Mouse (Mus musculus) embryonic facial prominence, embryonic 15.5 days (tissue): Measurements from ENCODE around the gene Slc13a5. TPM values are rescaled to one million over a fixed set of nuclear protein-coding genes. Genes with fewer than 3 reads are reported as not detected.

Experiments used
- ATAC-seq: fragments of 200-750 bp; cut with Nextera tagmentation; 2 replicates; pipeline ENCODE4 v1.8.0; 2017; ENCODE audit warnings: low read depth, moderate TSS enrichment; ENCODE audit not compliant: insufficient number of reproducible peaks, low FRiP score, low TSS enrichment
- H3K27ac ChIP-seq: fragments of 300-500 bp; sonication (generic); replicated peaks from 2 replicates; pipeline ENCODE4 v1.5.1; 2015; ENCODE audit warnings: mild to moderate bottlenecking, inconsistent platforms
- H3K27me3 ChIP-seq: fragments of 300-500 bp; sonication (generic); 2 replicates; pipeline ENCODE4 v1.6.1; 2015; ENCODE audit warnings: inconsistent platforms
- H3K36me3 ChIP-seq: fragments of 300-500 bp; sonication (generic); 2 replicates; pipeline ENCODE4 v1.6.1; 2015; ENCODE audit warnings: mild to moderate bottlenecking, inconsistent platforms
- H3K4me1 ChIP-seq: fragments of 300-500 bp; sonication (generic); 2 replicates; pipeline ENCODE4 v1.6.1; 2015; ENCODE audit warnings: inconsistent platforms
- H3K4me2 ChIP-seq: fragments of 300-500 bp; sonication (generic); replicated peaks from 2 replicates; pipeline ENCODE4 v1.6.1; 2015; ENCODE audit warnings: mild to moderate bottlenecking, inconsistent platforms
- H3K4me3 ChIP-seq: fragments of 300-500 bp; sonication (generic); replicated peaks from 2 replicates; pipeline ENCODE4 v1.5.1; 2015; ENCODE audit warnings: mild to moderate bottlenecking, inconsistent platforms
- H3K9ac ChIP-seq: fragments of 300-500 bp; sonication (generic); 2 replicates; pipeline ENCODE4 v1.6.1; 2015; ENCODE audit warnings: inconsistent platforms
- H3K9me3 ChIP-seq: fragments of 300-500 bp; sonication (generic); replicated peaks from 2 replicates; pipeline ENCODE4 v1.6.1; 2016; ENCODE audit warnings: inconsistent platforms
- WGBS: fragments of 180-500 bp; shearing (Covaris S2); methylation state at CpG from one replicate; pipeline ENCODE4 v1.1.7; 2015; 5-methylcytosine and 5-hydroxymethylcytosine counted together
- polyA plus RNA-seq: library from polyadenylated mRNA; unstranded; fragments of >200 nt; fragmentation: Nextera tagmentation; extraction: Ambion mirVana; gene quantifications from 2 replicates; pipeline ENCODE4 v1.2.1, GENCODE M21; 2015

Gene Slc13a5
- polyA plus RNA-seq, 1 experiment from 2014 or later, result 9.4 TPM

DNA sequence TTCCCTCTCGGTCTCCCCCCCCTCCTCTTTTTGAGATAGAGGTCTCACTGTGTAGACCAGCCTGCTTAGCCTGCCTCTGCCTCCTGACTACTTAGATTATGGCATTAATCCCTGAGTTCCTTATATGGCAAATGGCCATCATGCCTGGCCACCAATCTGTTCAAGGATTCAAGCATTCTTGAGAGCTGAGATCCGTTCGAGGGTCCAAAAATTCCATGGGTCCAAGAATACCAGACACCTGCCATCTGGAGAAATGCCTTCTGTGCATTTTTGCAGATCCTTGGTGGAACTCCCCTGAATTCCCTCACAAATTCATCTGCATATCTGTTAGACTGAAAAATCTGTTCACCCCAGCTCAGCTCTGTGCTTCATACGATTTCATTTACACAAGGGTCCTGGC, 43.6 kb downstream of the Slc13a5 start:
- 0 out of 2 replicates have a peak, but pooled peaks cover 4% of the 10 kb centered on the region for H3K36me3 ChIP-seq
- H3K27ac ChIP-seq, result no peak overlapping the region
- H3K27me3 ChIP-seq, result no peaks in the 10 kb centered on the region
- no peak overlapping the region for H3K4me3 ChIP-seq
- 90% methylated on average over 4 of the region's 4 CpGs for WGBS
- H3K4me2 ChIP-seq, result no peak overlapping the region
- H3K9me3 ChIP-seq, result no peaks in the 10 kb centered on the region
- H3K4me1 ChIP-seq, result no peaks in the 10 kb centered on the region
- no peak overlapping the region for H3K9ac ChIP-seq
- ATAC-seq, result no peak

DNA sequence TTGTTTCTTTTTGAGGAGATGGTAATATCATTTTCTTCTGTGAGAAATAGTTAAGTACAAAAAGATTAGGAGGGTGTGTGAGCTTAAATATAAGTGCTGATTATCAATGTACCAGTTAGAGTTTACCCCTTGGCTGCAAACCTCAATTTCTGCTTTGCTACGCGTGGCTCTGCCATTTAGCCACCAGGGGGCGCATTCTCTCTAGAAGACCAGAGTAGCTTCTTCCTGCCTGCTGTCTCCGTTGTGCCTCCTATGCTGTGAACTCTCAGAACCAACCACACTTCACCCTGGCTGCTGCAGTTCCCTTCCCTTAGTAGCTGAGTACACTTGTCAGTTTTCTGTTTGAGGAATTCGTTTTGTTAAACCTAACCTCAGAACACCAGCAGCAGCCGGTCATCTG, 45.7 kb downstream of the Slc13a5 start:
- Histone ChIP-seq H3K27me3 (no peaks in the 10 kb centered on the region), H3K27ac (no peak overlapping the region), H3K36me3 (0 out of 2 replicates have a peak, but pooled peaks cover 4% of the 10 kb centered on the region), H3K4me3 (no peak overlapping the region), H3K9me3 (no peaks in the 10 kb centered on the region), H3K4me1 (peaks cover 6% of the 10 kb centered on the region), H3K4me2 (no peak overlapping the region), H3K9ac (no peak overlapping the region)
- 15% methylated on average over 6 of the region's 6 CpGs for WGBS
- no peak for ATAC-seq

DNA sequence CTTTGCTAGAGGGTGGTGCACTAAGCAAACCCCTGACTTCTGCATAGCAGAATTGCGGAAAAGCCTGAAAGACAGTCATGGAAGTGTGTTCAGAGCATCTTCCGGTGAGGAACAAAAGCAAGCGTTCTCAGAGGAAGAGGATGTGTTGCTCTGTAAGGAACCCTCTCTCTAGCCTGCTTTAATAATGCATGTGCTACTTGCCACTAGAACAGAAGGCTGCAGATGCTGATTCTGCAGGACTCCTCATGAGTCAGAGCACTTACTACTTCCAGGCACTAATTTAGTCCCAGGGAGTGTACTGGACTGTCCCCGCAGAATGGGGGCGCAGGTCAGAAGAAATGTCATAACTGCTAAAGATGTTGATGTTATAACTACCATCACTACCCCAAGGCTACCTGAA, 49.9 kb downstream of the Slc13a5 start:
- peaks cover 12% of the 10 kb centered on the region for H3K4me1 ChIP-seq
- 82% methylated on average over 5 of the region's 5 CpGs for WGBS
- H3K4me3 ChIP-seq, result no peak overlapping the region
- no peak overlapping the region for H3K27ac ChIP-seq
- no peaks in the 10 kb centered on the region for H3K27me3 ChIP-seq
- H3K9me3 ChIP-seq, result no peaks in the 10 kb centered on the region
- peaks cover 7% of the 10 kb centered on the region; the same call in 1 of the 2 replicates for H3K36me3 ChIP-seq
- ATAC-seq, result no peak
- H3K4me2 ChIP-seq, result 0 out of 2 replicates have a peak overlapping the region, but pooled peaks have one; percentile 1
- H3K9ac ChIP-seq, result no peak overlapping the region

DNA sequence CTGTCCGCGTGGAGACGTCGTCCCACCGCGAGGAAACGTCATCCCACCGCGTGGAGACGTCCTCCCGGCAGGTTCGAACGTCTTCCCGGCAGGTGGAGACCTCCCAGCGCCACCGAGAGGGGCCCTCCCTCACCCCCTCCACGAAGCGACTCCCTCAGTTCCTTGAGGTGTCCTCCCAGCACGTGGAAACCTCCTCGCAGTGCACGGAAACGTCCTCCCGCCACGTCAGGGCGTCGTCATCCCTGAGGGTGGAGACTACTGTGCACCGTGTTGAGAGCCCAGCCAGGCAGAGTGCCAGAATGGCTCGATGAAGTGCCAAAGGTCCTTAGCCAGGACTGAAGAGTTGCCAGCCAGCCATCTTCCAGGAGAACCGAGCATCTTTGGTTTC, 51.6 kb downstream of the Slc13a5 start, which contains the start of gene Med31:
Gene Med31, minus strand, starts transcription at position 183 of the 388 bp plus-strand sequence.
- Histone ChIP-seq H3K27me3 (no peaks in the 10 kb centered on the region), H3K4me3 (peak within 1 kb of the TSS; percentile 82), H3K9ac (peak within 1 kb of the TSS; percentile 76), H3K27ac (peak within 1 kb of the TSS; percentile 73), H3K9me3 (no peaks in the 10 kb centered on the region), H3K36me3 (peaks cover 18% of the 10 kb centered on the region), H3K4me1 (peaks cover 12% of the 10 kb centered on the region), H3K4me2 (peak within 1 kb of the TSS; percentile 96)
- ATAC-seq, result peak; percentile 61
- WGBS, result 2% methylated on average over 29 of the region's 29 CpGs

DNA sequence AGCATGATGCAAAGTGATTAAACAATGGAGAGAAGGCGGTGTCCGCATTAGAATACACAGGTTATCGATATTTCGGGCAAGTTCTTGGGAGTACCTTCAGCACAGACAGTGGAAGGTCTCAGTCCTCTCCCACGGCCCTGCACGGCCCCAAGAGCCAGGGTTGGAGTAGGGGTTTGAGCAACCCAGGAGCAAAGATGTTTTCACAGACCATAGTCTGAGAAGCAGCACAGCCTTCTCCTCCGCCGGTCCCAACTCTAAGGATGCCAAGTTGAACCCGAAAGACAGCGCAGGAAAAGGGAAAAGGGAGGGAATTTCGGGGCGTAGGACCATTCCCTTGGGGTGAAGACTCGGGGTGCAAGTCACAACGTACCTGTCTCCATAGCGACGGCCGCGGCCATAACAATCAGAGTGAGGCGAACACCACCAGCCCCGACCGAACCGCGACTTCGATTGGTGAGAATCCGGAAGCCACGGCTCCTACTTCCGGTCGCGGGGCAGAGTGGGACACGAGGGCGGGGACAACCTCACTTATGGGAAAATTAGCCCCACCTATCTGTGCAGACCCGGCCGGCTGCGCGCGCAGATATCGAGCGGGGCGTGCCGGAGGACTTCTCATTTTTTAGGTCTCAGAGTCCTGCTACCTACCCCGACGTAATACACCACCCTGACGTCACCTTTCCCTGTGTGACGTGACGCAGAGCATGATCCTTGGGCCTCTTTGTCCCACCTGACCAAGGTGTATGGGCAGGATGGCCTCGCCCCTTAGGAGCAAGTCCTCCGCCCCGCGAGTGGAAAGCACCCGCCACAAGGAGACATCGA, 52.2 kb downstream of the Slc13a5 start:
- Histone ChIP-seq H3K9me3 (no peaks in the 10 kb centered on the region), H3K4me2 (peak overlapping the region; percentile 96), H3K4me1 (peaks cover 12% of the 10 kb centered on the region), H3K4me3 (peak overlapping the region; percentile 82), H3K9ac (peak overlapping the region; percentile 76), H3K27ac (peak overlapping the region; percentile 73), H3K27me3 (no peaks in the 10 kb centered on the region), H3K36me3 (peaks cover 24% of the 10 kb centered on the region)
- under 1% methylated on average over 51 of the region's 51 CpGs for WGBS
- peak; percentile 96 for ATAC-seq

DNA sequence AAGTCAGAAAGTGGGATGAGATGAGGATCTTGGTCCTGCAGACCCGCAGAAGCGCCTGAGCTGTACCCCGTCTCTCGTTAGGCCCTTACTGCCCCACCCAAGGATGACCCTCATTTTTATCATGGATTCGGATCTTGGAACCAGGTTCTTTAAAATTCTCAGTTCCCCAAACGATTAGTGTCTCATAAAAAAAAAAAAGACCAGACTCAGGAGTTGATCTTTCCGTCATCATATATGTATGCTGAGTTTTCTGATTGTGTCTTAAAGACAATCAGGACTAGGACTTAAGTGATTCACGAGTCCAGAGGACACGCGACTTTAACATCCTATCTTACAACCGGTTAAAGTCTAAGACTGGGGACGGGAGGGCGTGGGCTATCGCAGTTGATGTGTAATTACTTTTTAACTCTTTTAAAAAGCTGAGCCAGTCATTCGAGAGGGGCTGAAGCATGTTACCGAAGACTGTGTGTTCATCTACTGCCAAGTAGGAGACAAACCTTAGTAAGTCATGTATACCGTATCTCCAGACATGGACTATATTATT, 59.1 kb downstream of the Slc13a5 start:
- WGBS, result 6% methylated on average over 17 of the region's 17 CpGs
- Histone ChIP-seq H3K9ac (peak overlapping the region; percentile 71), H3K9me3 (no peaks in the 10 kb centered on the region), H3K27ac (peak overlapping the region; percentile 80), H3K4me2 (peak overlapping the region; percentile 85), H3K36me3 (peaks cover 26% of the 10 kb centered on the region), H3K4me3 (peak overlapping the region; percentile 85), H3K4me1 (peaks cover 29% of the 10 kb centered on the region), H3K27me3 (no peaks in the 10 kb centered on the region)
- no peak for ATAC-seq

DNA sequence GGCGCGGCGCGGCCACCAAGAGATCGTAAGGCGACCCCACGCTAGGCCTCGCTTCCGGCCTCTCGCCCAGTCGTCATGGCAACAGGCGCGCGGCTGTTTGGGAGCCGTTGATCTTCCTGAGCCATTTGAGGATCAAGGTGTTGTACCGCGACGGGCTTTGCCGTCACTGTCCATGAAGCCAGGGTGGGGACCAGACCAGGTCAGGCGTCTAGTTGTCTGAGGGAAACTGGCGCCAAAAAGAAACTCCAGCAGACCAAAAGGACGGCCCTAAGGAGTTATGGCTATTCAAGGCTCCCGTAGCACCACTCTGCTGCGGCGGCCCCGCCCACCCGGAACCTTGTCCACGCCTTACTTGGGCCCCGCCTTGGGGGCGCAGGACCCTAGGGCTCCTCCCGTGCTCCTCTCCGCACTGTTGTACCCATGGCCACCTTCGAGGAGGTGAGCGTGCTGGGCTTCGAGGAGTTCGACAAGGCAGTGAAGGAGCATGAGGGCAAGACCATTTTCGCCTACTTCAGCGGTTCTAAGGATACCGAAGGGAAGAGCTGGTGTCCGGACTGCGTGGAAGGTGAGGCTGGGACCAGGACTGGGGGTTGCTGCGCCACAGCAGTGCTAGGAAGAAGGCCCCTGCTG, 59.7 kb downstream of the Slc13a5 start, which contains the start of the genes 4933427D14Rik and Txndc17:
Gene 4933427D14Rik, minus strand, starts transcription at position 256 of the 630 bp plus-strand sequence.
Gene Txndc17, plus strand, starts transcription at position 344 of the 630 bp plus-strand sequence.
- peak within 1 kb of the TSS; percentile 71 for H3K9ac ChIP-seq
- peak within 1 kb of the TSS; percentile 85 for H3K4me2 ChIP-seq
- peak within 1 kb of the TSS; percentile 80 for H3K27ac ChIP-seq
- H3K36me3 ChIP-seq, result peaks cover 24% of the 10 kb centered on the region
- peak within 1 kb of the TSS; percentile 85 for H3K4me3 ChIP-seq
- peak; percentile 95 for ATAC-seq
- H3K27me3 ChIP-seq, result no peaks in the 10 kb centered on the region
- WGBS, result under 1% methylated on average over 42 of the region's 42 CpGs
- H3K9me3 ChIP-seq, result no peaks in the 10 kb centered on the region
- peaks cover 29% of the 10 kb centered on the region for H3K4me1 ChIP-seq

DNA sequence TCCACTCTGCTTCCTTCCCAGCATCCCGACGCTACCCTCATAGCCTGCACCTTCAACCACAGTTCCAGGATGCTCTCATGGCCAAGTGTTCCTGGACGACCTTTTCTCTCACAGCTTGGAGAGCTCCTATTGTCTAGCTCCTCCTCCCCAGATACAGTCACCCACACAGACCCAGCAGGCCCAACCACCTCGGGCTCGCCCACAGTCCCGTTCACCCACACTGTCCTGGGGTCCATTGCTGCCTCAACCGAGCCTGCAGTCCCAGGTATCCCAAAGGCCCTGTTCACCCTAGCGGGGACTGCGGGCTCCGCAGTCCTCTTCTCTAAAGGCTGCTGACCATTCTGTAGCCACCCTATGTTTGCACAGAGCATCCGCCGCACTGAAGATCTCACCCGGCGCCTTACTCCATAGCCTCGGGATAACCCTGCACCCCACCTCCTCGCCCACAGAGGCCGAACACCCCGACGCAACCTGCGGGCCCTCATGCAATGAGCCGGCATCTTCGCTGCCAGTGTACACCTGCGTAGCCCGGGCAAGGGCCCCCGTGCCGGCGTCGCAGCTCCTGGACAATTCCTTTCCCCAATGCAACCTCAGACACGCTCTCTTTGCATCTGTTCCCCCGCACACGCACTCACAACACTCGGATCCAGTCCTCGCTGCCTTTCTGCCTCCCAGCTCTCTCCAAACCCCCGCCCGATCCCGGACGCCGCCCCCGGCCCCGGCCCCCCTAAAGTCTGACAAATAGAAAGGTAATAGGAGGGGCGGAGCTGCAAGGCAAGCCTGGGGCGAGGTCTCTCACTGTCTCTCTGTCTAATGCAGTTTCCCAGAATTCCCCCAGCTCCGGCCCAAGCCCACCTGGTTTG, 60.5 kb downstream of the Slc13a5 start, which contains the start of gene Gm43951:
Gene Gm43951, minus strand, starts transcription at position 500 of the 863 bp plus-strand sequence.
- Histone ChIP-seq H3K27me3 (no peaks in the 10 kb centered on the region), H3K4me2 (peak within 1 kb of the TSS; percentile 85), H3K36me3 (peaks cover 27% of the 10 kb centered on the region), H3K27ac (peak within 1 kb of the TSS; percentile 80), H3K9me3 (no peaks in the 10 kb centered on the region), H3K9ac (peak within 1 kb of the TSS; percentile 71), H3K4me1 (peaks cover 29% of the 10 kb centered on the region), H3K4me3 (peak within 1 kb of the TSS; percentile 85)
- no peak; the same call in 1 of the 2 replicates for ATAC-seq
- WGBS, result under 1% methylated on average over 43 of the region's 43 CpGs

DNA sequence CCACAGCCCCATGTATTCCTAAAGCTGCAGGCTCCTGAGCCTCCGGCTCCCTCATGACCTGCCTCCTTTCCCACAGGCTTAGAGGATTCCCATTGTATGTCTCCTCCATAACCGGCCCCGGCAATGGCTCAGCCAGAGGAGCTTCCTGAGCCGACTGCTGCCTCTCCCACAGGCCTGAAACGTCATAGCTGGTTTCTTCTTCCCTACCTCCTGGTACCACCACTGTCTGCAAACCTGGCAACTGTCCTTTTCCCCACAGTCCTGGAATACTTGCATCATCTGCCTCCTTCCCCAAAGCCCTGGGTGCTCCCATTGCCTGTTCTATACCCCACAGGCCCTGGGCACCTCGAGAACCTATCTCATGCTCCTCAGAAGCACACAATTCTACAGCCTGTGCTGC, 61.8 kb downstream of the Slc13a5 start:
- H3K27me3 ChIP-seq, result no peaks in the 10 kb centered on the region
- no peaks in the 10 kb centered on the region for H3K9me3 ChIP-seq
- H3K4me2 ChIP-seq, result peak overlapping the region; percentile 85; the same call in 1 of the 2 replicates
- ATAC-seq, result no peak
- H3K36me3 ChIP-seq, result peaks cover 18% of the 10 kb centered on the region
- 75% methylated on average over 6 of the region's 6 CpGs for WGBS
- 0 out of 2 replicates have a peak overlapping the region, but pooled peaks have one; percentile 71 for H3K9ac ChIP-seq
- peak overlapping the region; percentile 85; the same call in 1 of the 2 replicates for H3K4me3 ChIP-seq
- no peak overlapping the region for H3K27ac ChIP-seq
- H3K4me1 ChIP-seq, result peaks cover 29% of the 10 kb centered on the region

DNA sequence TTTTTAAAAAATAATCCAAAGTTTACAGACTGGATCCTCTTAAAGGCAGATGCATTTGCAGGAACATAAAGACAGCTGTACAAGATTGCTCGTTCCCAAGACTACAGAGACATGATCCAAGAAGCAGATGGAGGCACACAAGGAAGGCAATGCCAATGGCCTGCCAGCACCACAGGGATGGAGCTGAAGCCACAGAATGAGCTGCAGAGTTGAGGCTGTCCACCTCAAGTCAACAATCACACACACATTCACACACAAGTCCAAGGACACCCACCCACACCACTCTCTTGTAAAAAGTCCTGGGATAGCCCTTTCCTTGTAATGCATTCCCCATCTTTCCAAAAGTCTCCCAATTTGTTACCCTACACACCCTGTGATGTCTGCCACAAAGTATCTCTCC, 63.6 kb downstream of the Slc13a5 start:
- 65% methylated on average over 1 of the region's 1 CpGs for WGBS
- peaks cover 22% of the 10 kb centered on the region for H3K4me1 ChIP-seq
- peaks cover 9% of the 10 kb centered on the region; the same call in 1 of the 2 replicates for H3K36me3 ChIP-seq
- no peak overlapping the region for H3K27ac ChIP-seq
- no peaks in the 10 kb centered on the region for H3K27me3 ChIP-seq
- H3K4me2 ChIP-seq, result no peak overlapping the region
- ATAC-seq, result no peak
- no peak overlapping the region for H3K9ac ChIP-seq
- H3K4me3 ChIP-seq, result no peak overlapping the region
- H3K9me3 ChIP-seq, result no peaks in the 10 kb centered on the region
